Mouse (Mus musculus) myocyte (in vitro differentiated cells): Measurements from ENCODE around the gene Ehbp1l1.

Experiments used
- MAX ChIP-seq: IDR thresholded peaks from one replicate; pipeline ENCODE4 v1.6.1; 2011; ENCODE audit warnings: low read depth, mild to moderate bottlenecking, control low read depth
- POLR2A ChIP-seq: IDR thresholded peaks from one replicate; pipeline ENCODE4 v1.6.1; 2011; ENCODE audit warnings: low read depth, mild to moderate bottlenecking, control low read depth, moderate library complexity; ENCODE audit not compliant: insufficient read length
- SRF ChIP-seq: IDR thresholded peaks from one replicate; pipeline ENCODE4 v1.6.1; 2011; ENCODE audit warnings: low read depth; ENCODE audit not compliant: control insufficient read depth, insufficient read length
- TCF12 ChIP-seq: IDR thresholded peaks from one replicate; pipeline ENCODE4 v1.6.1; 2011; ENCODE audit warnings: mild to moderate bottlenecking, control low read depth; ENCODE audit not compliant: poor library complexity, insufficient read depth, severe bottlenecking

- no peak for TF ChIP-seq TCF12
- no peak for TF ChIP-seq SRF
- TF ChIP-seq POLR2A = peak; percentile 67
- no peak for TF ChIP-seq MAX
Measured at GRCm38 (mm10) chr19:5741641-5742240, 15.6 kb upstream of the Ehbp1l1 start.
